Mouse (Mus musculus) 416B (cell line): Measurements from ENCODE around the gene Rrp12.
A peak's percentile ranks its signal among the peaks of the same experiment; 100 is the strongest.

Source experiments
- DNase-seq: peaks from one replicate; pipeline ENCODE4 v3.0.0; 2011; ENCODE audit warnings: low read depth

Gene Rrp12

DNA sequence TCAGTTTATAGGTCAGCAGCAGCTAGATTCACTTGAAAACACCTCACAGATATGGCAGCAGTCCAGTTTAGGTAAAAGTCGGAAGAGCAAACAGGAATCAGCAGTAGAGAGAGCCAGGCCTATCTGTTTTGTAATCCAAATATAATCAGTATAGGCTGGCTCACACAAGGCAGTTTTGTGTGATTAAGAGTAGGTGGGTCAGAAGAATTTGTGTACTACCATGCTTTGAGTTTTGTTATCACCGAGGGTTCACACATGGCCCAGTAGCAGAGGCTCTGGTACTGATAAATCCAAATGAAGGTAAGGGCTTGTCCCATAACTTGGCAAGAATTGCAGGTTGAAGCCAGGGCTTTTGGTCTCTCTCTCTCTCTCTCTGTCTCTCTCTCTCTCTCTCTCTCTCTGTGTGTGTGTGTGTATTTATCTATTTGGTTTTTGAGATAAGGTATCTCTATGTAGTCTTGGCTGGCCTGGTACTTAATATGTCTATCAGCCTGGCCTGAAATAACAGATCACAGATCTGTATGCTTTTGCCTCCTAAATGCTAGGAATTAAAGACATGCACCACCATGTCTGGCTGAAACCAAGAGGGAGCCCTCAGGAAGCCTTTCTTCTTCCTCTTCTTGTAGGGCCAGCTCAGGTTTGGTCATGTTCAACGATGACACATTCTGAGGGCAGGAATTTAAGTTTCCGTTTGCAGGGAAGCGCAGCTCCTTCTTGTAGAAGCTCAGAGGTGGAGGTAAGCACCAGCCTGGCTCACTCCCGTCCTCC lies 10.5 kb upstream of the Rrp12 start:
- DNase-seq = peak; percentile 72

DNA sequence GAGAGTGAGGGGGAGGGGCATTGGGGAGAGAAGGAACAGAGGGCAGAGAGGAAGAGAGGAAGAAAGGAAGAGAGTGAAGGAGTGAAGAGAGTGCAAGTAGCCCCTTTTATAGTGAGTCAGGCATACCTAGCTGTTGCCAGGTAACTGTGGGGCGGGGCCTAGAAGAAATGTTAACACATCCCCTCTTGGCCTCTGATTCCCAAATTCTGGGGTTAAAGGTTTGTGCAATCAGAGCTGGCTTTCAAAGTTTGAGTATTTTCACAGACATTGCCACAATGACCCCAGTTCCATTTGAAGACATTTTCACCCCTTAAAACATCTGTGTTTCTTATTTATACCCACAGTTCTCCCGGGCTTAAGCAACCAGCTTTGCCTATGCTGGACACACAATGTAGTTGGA lies 9.3 kb upstream of the Rrp12 start:
- no peak for DNase-seq

DNA sequence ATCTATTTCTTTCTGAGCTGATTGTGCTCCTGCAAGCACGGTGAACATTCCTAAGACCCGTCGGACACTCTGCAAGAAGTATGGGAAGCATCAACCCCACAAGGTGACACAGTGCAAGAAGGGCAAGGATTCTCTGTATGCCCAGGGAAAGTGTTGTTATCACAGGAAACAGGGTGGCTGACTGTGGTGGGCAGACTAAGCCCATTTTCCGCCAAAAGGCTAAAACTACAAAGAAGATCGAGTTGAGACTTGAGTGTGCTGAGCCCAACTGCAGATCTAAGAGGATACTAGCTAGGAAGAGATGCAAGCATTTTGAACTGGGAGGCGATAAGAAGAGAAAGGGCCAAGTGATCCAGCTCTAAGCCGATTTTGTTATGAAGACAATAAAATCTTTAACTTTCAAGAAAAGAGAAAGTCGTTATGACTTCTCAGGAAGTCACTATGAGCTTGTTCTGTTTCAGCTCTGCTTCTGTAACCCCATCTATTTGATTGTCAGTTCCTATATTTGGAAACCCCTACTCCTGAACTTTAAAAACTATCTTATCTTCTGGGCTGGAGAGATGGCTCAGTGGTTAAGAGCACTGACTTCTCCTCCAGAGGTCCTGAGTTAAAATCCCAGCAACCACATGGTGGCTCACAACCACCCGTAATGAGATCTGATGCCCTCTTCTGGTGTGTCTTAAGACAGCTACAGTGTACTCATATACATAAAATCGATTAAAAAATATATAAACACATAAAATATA lies 7.0 kb upstream of the Rrp12 start:
- DNase-seq = peak; percentile 93

DNA sequence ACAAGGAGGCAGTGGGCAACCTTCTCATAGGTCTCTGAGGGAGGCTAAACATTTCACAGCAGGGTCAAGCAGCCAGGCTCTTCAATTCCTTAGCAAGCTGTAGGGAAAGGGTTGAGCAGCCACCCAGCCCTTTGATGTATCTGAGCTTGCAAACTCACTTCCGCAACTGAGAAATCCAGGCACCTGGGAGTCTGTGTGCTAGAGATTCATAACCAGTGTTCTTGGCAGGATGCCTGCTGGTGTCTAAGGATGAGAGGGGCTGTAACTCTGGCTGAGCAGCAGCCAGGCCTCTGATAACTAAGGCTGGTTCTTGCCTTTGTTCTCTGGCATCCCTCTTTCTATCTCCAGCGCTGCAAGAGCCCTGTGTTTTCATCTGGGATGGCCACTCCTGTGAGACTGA lies 5.7 kb upstream of the Rrp12 start:
- peak; percentile 92 for DNase-seq

DNA sequence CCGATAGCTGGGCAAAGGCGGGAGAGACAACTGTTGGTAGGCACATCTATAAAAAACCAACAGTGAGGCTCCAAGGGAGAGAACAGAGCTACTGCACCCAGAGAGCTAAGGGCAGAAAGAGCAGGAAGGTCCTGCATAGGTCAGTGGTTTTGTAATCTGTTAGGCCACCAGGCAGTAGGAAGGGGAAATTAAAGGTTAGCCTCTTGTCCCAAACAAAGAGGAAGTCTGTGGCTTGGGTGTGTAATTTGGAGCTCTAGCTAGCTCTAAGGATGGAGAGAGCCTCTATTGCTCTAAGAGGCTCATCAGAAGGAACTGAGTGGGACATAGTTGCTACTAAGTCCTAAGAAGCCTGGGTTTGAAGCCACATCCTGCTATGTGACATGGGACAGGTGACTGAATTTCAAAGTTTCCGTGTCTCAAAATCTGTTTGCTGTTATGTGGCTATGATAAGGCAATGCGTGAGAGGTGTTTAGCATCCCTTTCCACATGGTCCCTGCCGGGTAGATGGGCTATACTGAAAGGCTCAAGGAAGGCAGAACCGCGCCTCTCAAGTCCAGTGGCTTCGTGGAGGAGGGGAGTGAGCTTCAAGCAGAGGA lies 4.6 kb upstream of the Rrp12 start:
- peak; percentile 98 for DNase-seq

DNA sequence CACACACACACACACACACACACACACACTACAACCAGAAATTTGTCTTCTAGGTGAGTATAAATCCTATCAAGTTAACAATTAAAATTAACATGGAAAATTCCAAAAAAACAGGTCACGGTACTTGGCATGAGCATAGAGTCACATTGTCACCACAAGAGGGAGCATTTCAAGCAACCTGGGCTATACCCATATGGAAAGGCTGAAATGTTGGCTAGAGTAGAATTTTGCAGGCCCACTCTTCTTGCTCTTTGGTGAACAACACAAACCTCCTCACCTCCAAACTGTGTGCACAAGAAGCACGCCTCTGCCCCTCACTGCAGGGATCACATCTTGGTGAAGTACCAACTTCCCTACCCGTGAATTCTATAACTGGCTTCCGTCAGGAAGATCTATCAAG lies 2.9 kb upstream of the Rrp12 start:
- DNase-seq = peak; percentile 86

DNA sequence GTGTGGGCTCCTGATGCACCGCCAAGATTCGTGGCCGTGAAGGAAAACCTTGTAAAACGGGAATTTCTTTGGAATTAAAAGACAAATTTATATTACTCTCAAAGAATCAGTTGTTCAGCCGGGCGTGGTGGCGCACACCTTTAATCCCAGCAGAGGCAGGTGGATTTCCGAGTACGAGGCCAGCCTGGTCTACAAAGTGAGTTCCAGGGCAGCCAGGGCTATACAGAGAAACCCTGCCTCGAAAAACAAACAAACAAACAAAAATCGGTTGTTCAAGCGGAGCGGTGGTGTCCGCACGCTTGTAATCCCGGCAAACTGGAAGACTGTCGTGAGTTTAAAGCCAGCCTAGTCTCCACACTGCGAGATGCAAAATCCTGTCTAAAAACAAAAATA lies 342 bp upstream of the Rrp12 start:
- no peak for DNase-seq

DNA sequence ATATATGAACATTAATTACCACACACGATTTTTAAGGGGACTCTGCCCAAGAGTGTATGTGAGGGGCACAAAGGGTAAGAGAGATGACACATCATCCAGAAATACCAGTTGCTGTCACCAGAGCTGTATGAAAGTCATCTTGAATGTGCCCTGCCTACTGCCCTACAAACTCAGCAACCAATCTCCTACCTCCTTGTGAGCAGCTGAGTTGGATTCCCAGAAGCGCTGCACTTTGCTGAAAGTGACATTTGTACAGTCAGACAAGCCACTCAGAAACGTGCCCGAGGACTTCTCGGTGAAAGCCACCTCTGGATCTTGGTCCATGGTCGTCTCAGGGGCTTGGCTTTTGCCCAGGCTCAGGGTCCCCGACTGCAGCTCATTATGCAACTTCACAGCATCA lies 1.0 kb downstream of the Rrp12 start:
- DNase-seq = peak; percentile 56

DNA sequence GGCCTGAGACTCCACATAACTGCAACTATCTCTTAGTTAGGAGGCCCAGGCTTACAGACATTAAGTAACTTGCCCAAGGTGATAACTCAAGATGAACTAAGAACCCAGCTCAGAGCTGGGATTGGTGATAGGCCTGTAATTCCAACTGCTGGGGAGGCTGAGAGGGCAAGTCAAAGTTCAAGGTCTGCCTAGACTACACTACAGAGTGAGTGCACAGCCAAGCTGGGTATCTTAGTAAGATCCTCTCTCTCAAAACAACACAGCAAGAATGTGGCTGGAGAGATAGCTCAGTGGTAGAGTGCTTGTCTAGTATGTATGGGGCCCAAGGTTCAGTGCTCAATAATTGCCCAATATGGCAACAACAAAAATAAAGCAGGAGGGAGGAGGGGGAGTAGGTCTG lies 7.8 kb downstream of the Rrp12 start:
- DNase-seq = no peak

DNA sequence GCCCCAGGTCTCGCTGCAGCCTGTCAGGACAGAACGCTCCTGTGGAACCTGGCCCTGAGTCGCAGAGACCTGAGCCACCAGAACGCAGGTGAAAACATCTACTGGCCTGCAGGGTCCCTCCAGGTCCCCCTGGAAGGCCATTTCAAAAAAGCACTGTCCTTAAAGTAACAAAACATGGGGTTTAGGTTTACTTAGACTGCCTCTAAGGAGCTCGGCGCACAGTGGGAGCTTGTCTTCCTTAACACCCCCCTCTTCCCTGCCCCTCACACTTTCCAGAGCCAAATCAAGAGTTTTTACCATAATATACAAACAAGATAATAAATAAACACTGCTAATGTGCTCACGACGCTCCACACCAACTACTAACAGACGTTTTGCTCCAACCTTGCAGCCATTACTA lies 12.1 kb downstream of the Rrp12 start:
- no peak for DNase-seq

DNA sequence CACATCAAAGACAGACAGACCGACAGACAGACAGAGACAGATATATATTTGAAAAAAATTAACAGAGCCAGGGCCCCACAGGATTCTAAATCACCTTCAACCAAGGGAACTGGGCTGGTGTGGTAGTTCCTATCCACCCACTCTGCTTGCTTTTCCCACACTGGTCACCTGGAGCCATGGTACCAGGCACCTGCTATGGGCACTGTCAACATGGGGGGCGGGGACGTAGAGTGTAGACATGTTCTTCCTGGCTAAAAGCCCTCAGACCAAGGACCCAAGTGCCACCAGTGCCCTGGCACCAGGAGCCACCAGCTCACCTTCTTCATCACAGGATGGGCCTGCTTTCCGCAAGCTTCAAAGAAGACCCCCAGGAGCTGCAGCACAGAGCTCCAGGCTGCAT lies 14.1 kb downstream of the Rrp12 start:
- DNase-seq = no peak

DNA sequence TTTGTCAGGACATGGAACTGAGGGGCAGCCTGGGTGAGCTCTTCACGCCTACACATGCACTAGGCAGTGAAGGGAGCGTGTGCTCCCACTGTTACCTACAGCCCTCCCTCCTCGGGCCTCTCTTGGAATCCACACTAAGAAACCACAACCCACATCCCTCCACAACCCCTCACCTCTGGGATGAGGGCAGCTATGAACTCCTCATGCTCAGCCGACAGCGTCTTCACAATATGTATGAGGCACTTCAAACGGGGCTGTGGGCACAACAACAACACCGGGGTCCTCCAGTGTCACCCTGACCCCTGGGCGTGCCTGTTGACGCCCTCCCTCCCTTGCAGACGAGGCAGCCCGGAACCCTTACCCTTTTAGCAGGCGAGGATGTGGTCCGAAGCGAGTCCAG lies 21.6 kb downstream of the Rrp12 start:
- no peak for DNase-seq

DNA sequence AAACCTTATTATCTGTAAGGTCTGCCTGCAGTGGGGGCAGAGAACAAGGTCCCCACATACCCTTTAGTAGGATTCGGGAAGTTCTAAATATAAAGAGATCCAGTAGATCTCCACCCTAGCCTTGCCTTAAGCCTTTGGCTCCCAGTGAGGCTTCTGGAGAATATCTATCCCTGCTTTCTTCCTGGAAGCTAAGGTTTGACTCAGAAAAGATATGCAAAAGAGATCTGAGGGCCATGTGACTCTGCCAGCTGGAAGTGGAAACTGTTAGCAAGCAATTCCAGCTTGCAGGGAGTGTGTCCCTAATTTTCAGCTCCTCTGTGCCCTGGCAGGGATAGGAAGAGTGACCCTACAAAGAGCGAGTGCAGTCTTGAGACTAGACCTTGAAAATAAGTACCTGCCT lies 23.7 kb downstream of the Rrp12 start:
- no peak for DNase-seq

DNA sequence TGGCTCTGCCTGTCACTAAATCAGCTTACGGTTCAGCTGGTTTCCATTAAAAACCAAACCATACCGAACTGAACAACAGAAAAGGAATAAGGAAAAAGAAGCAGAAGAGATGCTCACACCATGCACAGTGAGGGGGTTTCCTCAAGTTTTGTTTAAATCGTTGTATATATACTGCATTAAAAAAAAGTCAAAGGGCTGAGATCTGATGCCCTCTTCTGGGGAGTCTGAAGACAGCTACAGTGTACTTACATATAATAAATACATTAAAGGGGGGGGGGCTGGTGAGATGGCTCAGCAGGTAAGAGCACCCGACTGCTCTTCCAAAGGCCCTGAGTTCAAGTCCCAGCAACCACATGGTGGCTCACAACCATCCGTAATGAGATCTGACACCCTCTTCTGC lies 26.0 kb downstream of the Rrp12 start:
- peak; percentile 54 for DNase-seq

DNA sequence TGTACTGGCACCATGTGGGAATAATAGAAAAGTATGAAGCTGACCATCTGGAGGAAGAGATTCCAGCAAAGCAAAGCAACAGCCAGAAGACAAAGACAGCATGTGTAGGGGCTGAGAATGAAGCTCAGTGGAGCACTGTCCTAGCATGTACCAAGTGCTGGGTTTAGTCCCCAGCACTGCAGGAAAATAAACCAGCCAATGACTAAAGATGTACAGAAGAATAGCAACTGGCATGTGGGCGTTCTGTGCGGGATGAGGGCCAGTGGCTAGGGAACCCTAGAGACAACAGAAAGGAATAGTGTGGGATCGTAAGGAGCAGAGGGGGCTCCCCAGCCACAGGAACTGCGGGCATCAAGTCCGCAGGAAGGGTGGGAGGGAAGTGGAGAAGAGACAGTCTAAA lies 26.7 kb downstream of the Rrp12 start:
- no peak for DNase-seq

DNA sequence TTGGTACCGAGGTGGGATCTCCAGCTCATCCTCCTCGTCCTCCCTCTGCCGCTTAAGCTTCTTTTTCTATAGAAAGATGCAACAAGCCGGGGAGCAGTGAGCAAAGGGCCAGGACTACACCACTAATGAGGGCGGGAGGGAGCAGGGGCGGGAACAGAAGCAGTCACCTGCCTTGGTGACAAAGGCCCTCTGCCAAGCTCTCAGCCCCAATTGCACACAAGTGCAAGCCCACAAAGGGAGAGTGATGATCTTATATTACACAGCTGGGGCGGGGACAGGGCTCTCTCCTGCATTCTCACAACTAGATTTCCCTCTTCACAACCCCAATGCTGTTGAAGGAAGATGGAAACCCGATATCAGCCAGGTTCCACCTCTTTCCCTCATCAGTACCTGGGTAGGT lies 29.3 kb downstream of the Rrp12 start:
- DNase-seq = no peak

DNA sequence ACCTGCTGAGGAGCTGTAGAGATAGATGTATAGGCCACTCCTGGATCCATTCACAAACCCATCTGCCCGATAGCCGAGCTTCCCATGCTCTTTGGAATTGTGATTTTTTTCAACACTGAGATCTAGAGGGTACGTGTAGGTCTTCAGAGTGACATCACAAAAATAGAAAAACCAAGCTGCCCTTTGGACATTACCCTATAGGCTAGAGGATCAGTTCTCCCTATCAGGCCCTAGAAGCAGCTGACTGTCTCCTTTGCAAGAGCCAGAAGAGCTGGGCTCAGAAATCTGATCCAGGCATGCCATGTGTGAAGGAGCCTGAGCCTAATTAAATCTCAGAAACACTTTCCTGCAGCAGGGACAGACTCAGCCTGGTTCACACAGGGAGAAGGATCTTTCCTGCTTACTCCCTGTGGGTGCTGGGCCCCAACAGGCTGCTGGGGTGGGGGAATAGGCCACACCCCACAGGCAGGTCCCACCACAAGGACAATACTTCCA lies 38.1 kb downstream of the Rrp12 start:
- no peak for DNase-seq

DNA sequence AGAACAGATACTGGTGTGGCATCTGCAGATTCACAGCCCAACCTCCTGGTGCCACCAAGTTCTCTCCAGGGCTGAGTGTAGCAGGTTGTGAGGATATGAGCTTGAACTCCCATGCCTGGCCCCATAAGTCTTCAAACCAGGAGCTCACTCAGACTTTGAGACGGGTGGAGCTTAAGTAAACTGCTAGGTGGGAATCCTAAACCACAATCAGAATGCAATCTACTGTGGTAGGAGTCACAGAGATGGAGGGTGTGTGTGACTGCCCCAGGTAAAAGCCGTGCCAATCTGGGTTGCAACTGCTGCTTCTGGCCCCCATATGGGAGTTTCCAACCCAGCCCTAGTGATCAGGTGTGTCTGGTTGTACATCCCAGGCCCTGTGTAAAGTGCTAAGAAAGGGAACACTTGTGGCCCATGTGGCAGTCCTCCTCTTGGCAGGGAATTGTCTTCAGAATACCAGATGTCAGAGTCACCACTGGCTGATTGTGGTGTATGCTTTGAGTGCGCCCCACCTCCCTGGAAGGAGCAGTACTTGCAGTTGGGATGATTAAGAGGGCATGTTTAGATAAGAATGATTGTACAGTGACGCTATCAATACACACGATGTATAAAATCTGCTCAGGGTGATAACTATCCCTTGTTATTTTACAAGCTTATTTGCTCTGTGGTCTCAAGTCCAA lies 38.7 kb downstream of the Rrp12 start:
- no peak for DNase-seq

DNA sequence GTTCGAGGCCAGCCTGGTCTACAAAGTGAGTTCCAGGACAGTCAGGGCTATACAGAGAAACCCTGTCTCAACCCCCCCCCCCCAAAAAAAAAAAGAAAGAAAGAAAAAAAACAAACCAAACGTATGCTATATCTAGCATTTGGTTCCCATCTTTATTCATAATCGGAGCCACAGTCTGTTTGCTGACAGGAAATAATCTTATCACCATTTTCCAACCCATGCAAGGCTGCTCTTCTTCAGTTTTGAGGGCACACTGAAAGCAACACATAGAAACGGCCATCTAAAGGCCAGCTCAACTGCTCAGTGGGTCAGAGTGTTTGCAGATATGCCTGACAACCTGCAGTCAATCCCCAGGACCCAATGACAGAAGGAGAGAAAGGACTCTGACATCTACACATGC lies 43.5 kb downstream of the Rrp12 start:
- DNase-seq = no peak

DNA sequence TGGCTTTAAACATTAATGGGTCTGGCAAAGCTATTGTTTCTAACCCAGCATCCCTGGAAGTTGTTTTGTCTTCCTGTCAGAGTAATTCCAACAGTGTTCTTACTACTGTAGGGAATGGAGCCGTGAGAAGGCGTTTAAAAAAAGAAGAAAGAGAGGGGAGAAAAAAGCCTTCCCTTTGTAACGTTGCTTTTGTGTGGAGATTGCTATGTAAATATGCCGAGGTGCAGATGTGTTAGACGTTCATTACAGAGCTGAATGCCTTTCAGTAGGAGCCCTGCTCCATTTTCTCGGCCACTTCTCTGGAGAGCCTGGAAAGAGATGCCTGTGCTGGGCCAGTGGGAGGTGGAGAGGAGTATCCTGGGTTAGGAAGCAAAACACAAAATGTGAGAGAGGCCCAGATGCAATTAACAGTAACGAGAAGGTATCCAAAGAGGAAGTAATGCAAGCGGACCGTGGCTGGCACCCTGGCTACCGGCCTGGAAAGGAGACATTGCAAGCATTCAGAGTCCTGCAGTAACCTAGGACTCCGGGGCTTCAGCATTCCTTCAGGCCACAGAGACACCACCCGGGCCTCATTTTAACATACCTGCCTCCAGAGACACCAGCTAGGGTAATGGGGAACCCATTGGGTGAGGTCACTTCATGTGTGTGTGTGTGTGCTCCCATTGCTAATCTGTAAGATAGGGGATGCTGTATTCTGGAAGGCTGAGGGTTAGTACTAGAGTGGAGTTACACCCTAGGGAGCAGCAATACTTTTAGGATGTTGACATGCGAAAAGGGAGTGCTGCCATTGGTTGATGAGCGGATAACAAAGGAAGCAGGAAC lies 45.0 kb downstream of the Rrp12 start:
- DNase-seq = no peak

DNA sequence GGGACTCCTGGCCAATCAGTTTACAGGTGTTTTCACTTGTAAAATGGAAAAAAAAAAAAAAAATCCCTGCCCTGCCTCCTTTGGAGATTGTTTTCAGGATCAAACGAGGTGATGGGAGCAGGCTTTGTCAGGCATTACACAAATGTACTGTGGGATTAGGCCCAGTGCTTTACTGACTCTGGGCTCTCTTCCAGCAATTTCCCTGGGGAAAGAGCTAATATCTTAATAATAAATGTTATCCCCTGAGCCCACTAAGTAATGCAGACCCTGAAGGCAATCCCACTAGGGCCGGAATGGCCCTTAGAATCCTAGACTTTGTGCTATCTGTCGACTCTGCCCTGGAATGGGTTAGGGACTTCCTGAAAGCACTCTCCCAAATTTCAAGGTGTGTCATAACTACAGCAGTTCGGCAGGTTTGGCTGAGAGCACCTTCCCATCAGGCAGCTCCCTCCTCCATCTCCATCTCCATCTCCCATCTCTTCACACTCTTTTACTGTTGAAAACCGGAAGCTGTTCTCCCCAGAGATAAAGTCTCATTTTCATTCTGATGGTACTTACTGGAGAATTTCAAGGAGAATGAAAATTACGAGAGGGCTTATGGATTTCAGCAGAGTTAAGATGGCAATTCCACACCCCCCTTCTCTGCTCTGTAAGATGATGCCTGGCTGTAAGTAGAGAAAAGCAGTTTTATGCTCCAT lies 45.8 kb downstream of the Rrp12 start:
- no peak for DNase-seq
